Mouse (Mus musculus) CH12.LX (cell line): ENCODE measurements at regions not wholly inside any gene's neighbourhood (a gene's known extent, or its start where the extent isn't known, plus 50 kb on each side); places are given as distances from the start of the nearest gene placed in this dataset.

ENCODE experiments used
- CTCF ChIP-seq, 2 experiments: IDR thresholded peaks in 1 of 2; conservative IDR thresholded peaks in 1 of 2; 2 replicates each; pipeline ENCODE4 v1.5.1; 2011 to 2012; ENCODE audit warnings: low read depth in 2 of 2, low read length in 2 of 2, improper control_type of control experiment in 1 of 2, inconsistent platforms in 1 of 2, mild to moderate bottlenecking in 1 of 2, moderate library complexity in 1 of 2
- E2F4 ChIP-seq: IDR thresholded peaks from 2 replicates; pipeline ENCODE4 v1.6.1; 2011; ENCODE audit warnings: low read depth, low read length, improper control_type of control experiment; ENCODE audit not compliant: insufficient replicate concordance
- EP300 ChIP-seq: IDR thresholded peaks from 2 replicates; pipeline ENCODE4 v1.6.1; 2011; ENCODE audit warnings: low read length, improper control_type of control experiment
- ETS1 ChIP-seq: conservative IDR thresholded peaks from 2 replicates; pipeline ENCODE4 v1.6.1; 2012; ENCODE audit warnings: low read depth, mild to moderate bottlenecking, inconsistent platforms, low read length, improper control_type of control experiment, moderate library complexity
- MAZ ChIP-seq: IDR thresholded peaks from 2 replicates; pipeline ENCODE4 v1.6.1; 2012; ENCODE audit warnings: low read depth, mild to moderate bottlenecking, inconsistent platforms, low read length, improper control_type of control experiment, moderate library complexity
- MYC ChIP-seq: IDR thresholded peaks from 2 replicates; pipeline ENCODE4 v1.6.1; 2011; ENCODE audit warnings: low read depth, mild to moderate bottlenecking, improper control_type of control experiment, low read length
- NELFE ChIP-seq: IDR thresholded peaks from 2 replicates; pipeline ENCODE4 v1.6.1; 2011; ENCODE audit warnings: low read depth, low read length, improper control_type of control experiment
- POLR2A ChIP-seq: IDR thresholded peaks from 2 replicates; pipeline ENCODE4 v1.6.1; 2011; ENCODE audit warnings: low read depth, mild to moderate bottlenecking, improper control_type of control experiment, low read length
- POLR2AphosphoS2 ChIP-seq: IDR thresholded peaks from 2 replicates; pipeline ENCODE4 v1.6.1; 2011; ENCODE audit warnings: low read depth, low read length, improper control_type of control experiment
- ZMIZ1 ChIP-seq: IDR thresholded peaks from 2 replicates; pipeline ENCODE4 v1.6.1; 2012; ENCODE audit warnings: low read depth, mild to moderate bottlenecking, inconsistent platforms, low read length, improper control_type of control experiment
- ZNF384 ChIP-seq: IDR thresholded peaks from 2 replicates; pipeline ENCODE4 v1.6.1; 2012; ENCODE audit warnings: low read depth, low read length, improper control_type of control experiment, inconsistent platforms

DNA sequence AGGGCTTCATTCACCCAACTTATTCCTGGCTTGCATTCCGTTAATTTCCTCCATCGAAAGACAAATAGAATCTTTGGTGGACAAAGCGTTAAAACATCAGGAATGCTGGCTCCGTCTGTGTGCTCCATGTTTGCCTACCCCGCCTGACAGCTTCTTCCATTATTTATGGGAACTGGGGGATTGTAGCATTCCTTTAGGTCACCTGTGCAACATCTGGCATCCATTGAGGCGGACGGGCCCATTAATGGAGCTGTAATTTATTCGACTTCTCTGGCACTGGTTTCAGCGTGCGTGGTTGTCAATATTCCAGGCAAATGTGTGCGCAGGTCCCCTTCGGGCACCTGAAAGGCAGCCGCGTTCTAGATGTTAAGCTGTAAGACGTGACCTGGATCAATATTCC lies 196.9 kb downstream of the Thbs2 start:
- TF ChIP-seq EP300 (no peak), CTCF (conservative IDR thresholded peaks at IDR 0.05 in 1 of 2, IDR thresholded peaks at IDR 0.05 in 1 of 2; ENCODE audit: low read depth in 2 of 2, low read length in 2 of 2) (no peak), E2F4 (no peak), ETS1 (no peak), POLR2A (no peak), MAZ (no peak), MYC (no peak), POLR2AphosphoS2 (no peak), NELFE (no peak), ZNF384 (no peak), ZMIZ1 (no peak)
